Mouse (Mus musculus) intestine, embryonic 15.5 days (tissue): ENCODE measurements around the gene Clint1. TPM values are rescaled to one million over a fixed set of nuclear protein-coding genes. Genes with fewer than 3 reads are reported as not detected.
A peak's percentile ranks its signal among the peaks of the same experiment; 100 is the strongest.
"Not testable (repeated sequence)": the region's sequence is repeated elsewhere in the genome, so short reads cannot be mapped to it uniquely, and the experiment has no call there.

ENCODE experiments used
- ATAC-seq: fragments of 200-750 bp; cut with Nextera tagmentation; 2 replicates; pipeline ENCODE4 v1.8.0; 2017; ENCODE audit warnings: moderate TSS enrichment, moderate library complexity
- H3K27ac ChIP-seq: fragments of 300-500 bp; sonication (generic); 2 replicates; pipeline ENCODE4 v1.5.1; 2015; ENCODE audit warnings: mild to moderate bottlenecking, inconsistent platforms
- H3K27me3 ChIP-seq: fragments of 300-500 bp; sonication (generic); replicated peaks from 2 replicates; pipeline ENCODE4 v1.6.1; 2015; ENCODE audit warnings: inconsistent platforms
- H3K36me3 ChIP-seq: fragments of 300-500 bp; sonication (generic); 2 replicates; pipeline ENCODE4 v1.6.1; 2015; ENCODE audit warnings: inconsistent platforms
- H3K4me1 ChIP-seq: fragments of 300-500 bp; sonication (generic); replicated peaks from 2 replicates; pipeline ENCODE4 v1.6.1; 2015; ENCODE audit warnings: inconsistent platforms
- H3K4me2 ChIP-seq: fragments of 300-500 bp; sonication (generic); replicated peaks from 2 replicates; pipeline ENCODE4 v1.6.1; 2015; ENCODE audit warnings: mild to moderate bottlenecking, inconsistent platforms
- H3K4me3 ChIP-seq: fragments of 300-500 bp; sonication (generic); replicated peaks from 2 replicates; pipeline ENCODE4 v1.5.1; 2015; ENCODE audit warnings: inconsistent platforms
- H3K9ac ChIP-seq: fragments of 300-500 bp; sonication (generic); 2 replicates; pipeline ENCODE4 v1.6.1; 2015; ENCODE audit warnings: inconsistent platforms
- H3K9me3 ChIP-seq: fragments of 300-500 bp; sonication (generic); 2 replicates; pipeline ENCODE4 v1.6.1; 2016; ENCODE audit warnings: inconsistent platforms
- WGBS: fragments of 180-500 bp; shearing (Covaris S2); methylation state at CpG from one replicate; pipeline ENCODE4 v1.1.7; 2015; 5-methylcytosine and 5-hydroxymethylcytosine counted together
- polyA plus RNA-seq: library from polyadenylated mRNA; unstranded; fragments of >200 nt; fragmentation: Nextera tagmentation; extraction: Ambion mirVana; gene quantifications from 2 replicates; pipeline ENCODE4 v1.2.1, GENCODE M21; 2015

Clint1 gene
- polyA plus RNA-seq, 1 experiment from 2014 or later = 106 TPM

DNA sequence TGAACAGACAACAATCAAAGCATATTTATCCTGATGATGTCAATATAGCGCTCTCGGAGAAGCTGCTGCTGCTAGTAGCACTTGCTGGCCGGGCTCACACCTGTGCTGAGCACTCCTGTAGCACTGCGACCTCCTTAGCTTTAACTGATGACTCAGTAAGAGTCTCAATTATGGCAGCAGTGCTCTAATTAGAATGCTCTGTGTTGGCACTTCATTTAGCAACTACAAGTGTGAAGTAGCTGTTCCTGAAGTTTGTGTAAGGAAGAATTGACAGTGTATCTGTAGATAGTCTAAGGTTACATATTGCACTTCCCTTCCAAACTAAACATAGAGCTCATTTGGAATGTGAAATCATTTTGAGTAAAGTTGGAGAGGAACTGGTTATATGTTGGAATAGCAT, 14.7 kb downstream of the Clint1 start:
- Histone ChIP-seq H3K4me3 (no peak overlapping the region), H3K27ac (no peak overlapping the region), H3K36me3 (0 out of 2 replicates have a peak, but pooled peaks cover 3% of the 10 kb centered on the region), H3K9ac (no peak overlapping the region), H3K27me3 (no peaks in the 10 kb centered on the region), H3K4me1 (no peaks in the 10 kb centered on the region), H3K9me3 (no peaks in the 10 kb centered on the region), H3K4me2 (no peak overlapping the region)
- 81% methylated on average over 4 of the region's 4 CpGs for WGBS
- no peak for ATAC-seq

- H3K27ac ChIP-seq = no peak overlapping the region
- no peak overlapping the region for H3K9ac ChIP-seq
- H3K4me3 ChIP-seq = no peak overlapping the region
- 67% methylated on average over 1 of the region's 1 CpGs for WGBS
- H3K4me1 ChIP-seq = no peaks in the 10 kb centered on the region
- ATAC-seq = no peak
- H3K36me3 ChIP-seq = 0 out of 2 replicates have a peak, but pooled peaks cover 3% of the 10 kb centered on the region
- no peak overlapping the region for H3K4me2 ChIP-seq
- no peaks in the 10 kb centered on the region for H3K27me3 ChIP-seq
- H3K9me3 ChIP-seq = no peaks in the 10 kb centered on the region
These were observed 21.8 kb downstream of the Clint1 start for GRCm38 (mm10) chr11:45873666-45874065.

DNA sequence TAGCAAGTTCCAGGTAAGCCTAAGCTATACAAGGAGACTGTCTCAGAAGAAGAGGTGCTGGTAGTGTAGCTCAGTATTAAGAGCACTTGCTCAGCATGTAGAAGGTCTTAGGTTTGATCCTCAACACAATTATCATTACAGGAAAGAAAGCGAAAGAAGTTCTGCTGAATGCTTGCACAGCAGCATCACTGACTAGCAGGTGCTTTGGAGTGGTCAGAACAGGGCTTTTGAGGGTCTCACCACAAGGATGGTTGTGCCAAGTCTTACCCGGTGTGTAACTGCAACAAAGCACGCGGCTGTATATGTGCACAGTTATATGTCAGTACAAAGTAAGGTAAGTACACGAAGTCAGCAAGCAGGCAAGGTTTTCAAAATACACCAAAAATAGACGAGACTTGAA, 22.4 kb downstream of the Clint1 start:
- ATAC-seq = no peak
- 96% methylated on average over 6 of the region's 6 CpGs for WGBS
- Histone ChIP-seq H3K4me3 (no peak overlapping the region), H3K4me1 (no peaks in the 10 kb centered on the region), H3K27ac (no peak overlapping the region), H3K36me3 (0 out of 2 replicates have a peak, but pooled peaks cover 3% of the 10 kb centered on the region), H3K27me3 (no peaks in the 10 kb centered on the region), H3K9me3 (no peaks in the 10 kb centered on the region), H3K4me2 (no peak overlapping the region), H3K9ac (no peak overlapping the region)

DNA sequence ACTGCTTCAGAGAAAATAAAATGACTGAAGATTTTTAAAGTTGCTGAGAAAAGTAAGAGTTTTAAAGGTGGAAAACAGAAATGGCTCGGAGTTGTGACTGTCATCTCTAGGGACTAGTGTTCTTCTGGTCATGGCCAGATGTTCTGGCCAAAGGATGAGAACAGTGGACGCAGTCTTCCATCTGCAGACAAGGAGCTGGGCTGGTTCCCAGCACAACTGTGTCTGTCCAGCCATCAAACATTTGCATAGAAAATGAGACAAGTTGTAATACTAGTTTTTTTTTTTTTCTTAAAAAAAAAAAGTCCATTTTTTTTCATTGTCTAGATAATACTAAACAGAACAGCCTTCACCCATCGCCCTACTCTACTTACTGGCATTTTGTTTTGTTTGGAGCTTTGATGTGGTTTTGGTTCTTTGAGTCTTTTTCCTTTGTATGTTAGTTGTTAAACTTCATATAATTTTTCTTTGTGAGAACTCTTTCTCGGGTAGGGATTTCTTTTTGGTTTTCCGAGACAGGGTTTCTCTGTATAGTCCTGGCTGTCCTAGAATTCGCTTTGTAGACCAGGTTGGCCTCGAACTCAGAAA, 23.6 kb downstream of the Clint1 start:
- Histone ChIP-seq H3K27ac (no peak overlapping the region), H3K9ac (no peak overlapping the region), H3K4me1 (0 out of 2 replicates have a peak, but pooled peaks cover 1% of the 10 kb centered on the region), H3K36me3 (0 out of 2 replicates have a peak, but pooled peaks cover 3% of the 10 kb centered on the region), H3K27me3 (no peaks in the 10 kb centered on the region), H3K4me2 (no peak overlapping the region), H3K9me3 (no peaks in the 10 kb centered on the region), H3K4me3 (no peak overlapping the region)
- WGBS = 92% methylated on average over 7 of the region's 7 CpGs
- no peak for ATAC-seq

DNA sequence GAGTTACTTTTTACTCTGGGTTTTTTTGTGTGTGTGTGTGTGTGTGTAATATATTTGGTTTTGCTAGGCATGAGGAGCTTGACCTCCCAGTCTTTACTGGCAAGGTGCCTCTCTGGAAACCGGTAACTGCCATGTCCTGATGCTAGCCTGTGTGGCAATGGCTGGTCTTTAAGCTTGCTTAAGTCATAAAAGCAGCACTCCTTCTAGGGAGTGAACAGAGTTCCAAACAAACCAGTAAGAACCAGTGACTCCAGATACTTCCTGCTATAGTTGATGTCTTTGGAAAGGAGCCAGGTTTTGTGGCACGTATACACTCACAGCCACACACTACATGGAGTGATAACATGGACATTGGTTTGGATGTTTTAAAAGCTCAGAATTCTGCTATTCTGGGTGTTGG, 24.2 kb downstream of the Clint1 start:
- no peaks in the 10 kb centered on the region for H3K9me3 ChIP-seq
- 0 out of 2 replicates have a peak, but pooled peaks cover 6% of the 10 kb centered on the region for H3K4me1 ChIP-seq
- H3K4me2 ChIP-seq = no peak overlapping the region
- H3K4me3 ChIP-seq = no peak overlapping the region
- peak; percentile 71 for ATAC-seq
- no peak overlapping the region for H3K27ac ChIP-seq
- H3K9ac ChIP-seq = no peak overlapping the region
- H3K36me3 ChIP-seq = 0 out of 2 replicates have a peak, but pooled peaks cover under 1% of the 10 kb centered on the region
- no peaks in the 10 kb centered on the region for H3K27me3 ChIP-seq
- WGBS = 67% methylated on average over 2 of the region's 2 CpGs

GRCm38 (mm10) chr11:45879366-45879765, 27.5 kb downstream of the Clint1 start:
- 71% methylated on average over 4 of the region's 4 CpGs for WGBS
- not testable (repeated sequence) for H3K4me3 ChIP-seq, H3K9me3 ChIP-seq, H3K27ac ChIP-seq, H3K27me3 ChIP-seq, H3K36me3 ChIP-seq, ATAC-seq, H3K9ac ChIP-seq, H3K4me2 ChIP-seq
- peaks cover 13% of the 10 kb centered on the region; the same call in 1 of the 2 replicates for H3K4me1 ChIP-seq

GRCm38 (mm10) chr11:45881026-45881682, 29.3 kb downstream of the Clint1 start:
- no peaks in the 10 kb centered on the region for H3K27me3 ChIP-seq
- H3K4me3 ChIP-seq = no peak overlapping the region
- H3K9me3 ChIP-seq = no peaks in the 10 kb centered on the region
- H3K9ac ChIP-seq = no peak overlapping the region
- peaks cover 13% of the 10 kb centered on the region; the same call in 1 of the 2 replicates for H3K4me1 ChIP-seq
- ATAC-seq = peak; percentile 39; the same call in 1 of the 2 replicates
- H3K36me3 ChIP-seq = 0 out of 2 replicates have a peak, but pooled peaks cover 6% of the 10 kb centered on the region
- peak overlapping the region; percentile 10; the same call in 1 of the 2 replicates for H3K27ac ChIP-seq
- no peak overlapping the region for H3K4me2 ChIP-seq
- WGBS = 62% methylated on average over 6 of the region's 6 CpGs

GRCm38 (mm10) chr11:45881683-45882068, 29.8 kb downstream of the Clint1 start:
- Histone ChIP-seq H3K9me3 (no peaks in the 10 kb centered on the region), H3K27me3 (no peaks in the 10 kb centered on the region), H3K27ac (peak overlapping the region; percentile 3; the same call in 1 of the 2 replicates), H3K9ac (no peak overlapping the region), H3K4me1 (peaks cover 13% of the 10 kb centered on the region; the same call in 1 of the 2 replicates), H3K4me2 (no peak overlapping the region), H3K36me3 (0 out of 2 replicates have a peak, but pooled peaks cover 8% of the 10 kb centered on the region), H3K4me3 (no peak overlapping the region)
- WGBS = 32% methylated on average over 5 of the region's 5 CpGs
- peak; percentile 44; the same call in 1 of the 2 replicates for ATAC-seq

DNA sequence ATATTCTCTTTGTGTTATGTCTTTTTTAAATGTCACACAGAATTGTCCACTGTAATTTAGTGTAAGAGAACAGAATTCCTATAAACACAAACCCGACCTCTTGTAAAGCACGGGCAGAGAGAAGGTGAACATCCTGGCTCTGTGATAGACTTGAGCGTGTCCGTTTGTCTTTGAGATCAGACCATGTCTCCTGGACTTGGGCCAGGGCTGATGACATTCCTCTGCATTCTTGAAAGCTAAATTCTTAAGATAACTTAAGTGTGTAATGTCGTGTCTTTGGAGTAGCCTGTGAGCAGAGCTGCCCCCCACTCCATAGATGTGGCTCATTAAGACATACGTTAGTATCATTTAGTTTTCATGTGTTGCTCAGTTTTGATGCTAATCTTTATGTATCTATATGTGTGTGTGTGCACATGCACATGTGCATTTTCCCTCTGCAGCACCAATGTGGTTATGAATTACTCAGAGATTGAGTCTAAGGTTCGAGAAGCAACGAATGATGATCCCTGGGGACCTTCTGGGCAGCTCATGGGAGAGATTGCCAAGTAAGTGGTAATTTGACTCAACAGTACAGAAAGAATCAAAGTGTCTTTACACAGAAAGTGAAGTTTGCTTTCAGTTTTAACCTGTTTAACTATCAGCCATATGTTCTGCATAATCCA, 31.6 kb downstream of the Clint1 start:
- no peaks in the 10 kb centered on the region for H3K9me3 ChIP-seq
- no peak overlapping the region for H3K4me3 ChIP-seq
- 0 out of 2 replicates have a peak, but pooled peaks cover 9% of the 10 kb centered on the region for H3K36me3 ChIP-seq
- no peak overlapping the region for H3K4me2 ChIP-seq
- no peak overlapping the region for H3K9ac ChIP-seq
- H3K27me3 ChIP-seq = no peaks in the 10 kb centered on the region
- whole genome bisulfite sequencing = 32% methylated on average over 8 of the region's 8 CpGs
- H3K4me1 ChIP-seq = peaks cover 13% of the 10 kb centered on the region; the same call in 1 of the 2 replicates
- H3K27ac ChIP-seq = no peak overlapping the region
- no peak for ATAC-seq

- no peak overlapping the region for H3K4me3 ChIP-seq
- no peaks in the 10 kb centered on the region for H3K27me3 ChIP-seq
- H3K9me3 ChIP-seq = no peaks in the 10 kb centered on the region
- H3K4me1 ChIP-seq = peaks cover 13% of the 10 kb centered on the region; the same call in 1 of the 2 replicates
- no peak overlapping the region for H3K27ac ChIP-seq
- H3K9ac ChIP-seq = no peak overlapping the region
- 0 out of 2 replicates have a peak, but pooled peaks cover 14% of the 10 kb centered on the region for H3K36me3 ChIP-seq
- no peak for ATAC-seq
- H3K4me2 ChIP-seq = no peak overlapping the region
- WGBS = 45% methylated on average over 4 of the region's 4 CpGs
These were observed 32.2 kb downstream of the Clint1 start for GRCm38 (mm10) chr11:45884029-45884428.

DNA sequence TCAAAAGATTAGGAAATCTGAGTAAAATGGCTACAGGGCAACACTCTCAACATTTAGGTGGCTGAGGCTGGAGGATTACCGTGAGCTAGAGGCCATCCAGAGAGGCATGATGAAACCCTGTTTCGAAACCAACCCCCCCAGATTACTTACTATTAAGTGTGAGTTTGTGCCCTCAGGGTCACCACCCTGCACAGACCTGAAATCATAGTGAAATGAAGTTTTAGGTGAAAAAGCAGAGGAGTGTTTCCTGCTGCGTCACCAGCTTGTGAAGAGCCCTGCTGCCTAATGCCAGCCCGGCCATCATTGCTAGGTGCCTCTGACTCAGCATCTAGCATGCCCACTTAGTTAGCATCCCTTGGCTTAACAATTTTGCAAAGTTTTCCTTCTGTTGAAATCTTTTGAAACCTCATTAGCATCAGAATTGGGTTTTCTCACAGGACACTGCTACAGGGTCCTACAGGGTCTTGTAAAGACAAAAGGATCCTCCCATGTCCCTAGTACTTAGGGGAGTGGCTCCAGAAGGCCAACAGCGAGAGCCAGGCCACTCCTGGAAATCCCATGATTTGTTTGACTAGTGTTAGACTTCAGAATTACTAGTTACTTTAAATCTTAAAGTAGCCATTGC, 33.9 kb downstream of the Clint1 start:
- Histone ChIP-seq H3K27ac (no peak overlapping the region), H3K4me2 (no peak overlapping the region), H3K27me3 (no peaks in the 10 kb centered on the region), H3K36me3 (peaks cover 21% of the 10 kb centered on the region), H3K4me1 (peaks cover 10% of the 10 kb centered on the region; the same call in 1 of the 2 replicates), H3K9me3 (no peaks in the 10 kb centered on the region), H3K4me3 (no peak overlapping the region), H3K9ac (no peak overlapping the region)
- whole genome bisulfite sequencing = 89% methylated on average over 5 of the region's 5 CpGs
- no peak for ATAC-seq

- H3K27ac ChIP-seq = no peak overlapping the region
- peaks cover 21% of the 10 kb centered on the region for H3K36me3 ChIP-seq
- peaks cover 7% of the 10 kb centered on the region; the same call in 1 of the 2 replicates for H3K4me1 ChIP-seq
- no peak overlapping the region for H3K4me3 ChIP-seq
- H3K9ac ChIP-seq = no peak overlapping the region
- H3K4me2 ChIP-seq = no peak overlapping the region
- no peak for ATAC-seq
- H3K27me3 ChIP-seq = no peaks in the 10 kb centered on the region
- 93% methylated on average over 5 of the region's 5 CpGs for WGBS
- H3K9me3 ChIP-seq = no peaks in the 10 kb centered on the region
These were observed 34.7 kb downstream of the Clint1 start for GRCm38 (mm10) chr11:45886596-45886995.
